Mouse (Mus musculus) cerebellum, adult 2 months (tissue): ENCODE measurements around the gene Proca1. TPM values are rescaled to one million over a fixed set of nuclear protein-coding genes. Genes with fewer than 3 reads are reported as not detected.

Experiments
- DNase-seq, 2 experiments: peaks; one replicate each; pipeline ENCODE4 v3.0.0; 2021
- H3K27ac ChIP-seq: fragments of 200-500 bp; 2 replicates; pipeline ENCODE4 v1.5.1; 2012; ENCODE audit warnings: low read length, control low read depth, inconsistent platforms; ENCODE audit not compliant: insufficient read depth
- H3K27me3 ChIP-seq: fragments of 200-500 bp; 2 replicates; pipeline ENCODE4 v1.6.1; 2012; ENCODE audit warnings: inconsistent platforms, mild to moderate bottlenecking, low read length, moderate library complexity; ENCODE audit not compliant: control insufficient read depth, insufficient read depth
- H3K4me1 ChIP-seq: fragments of 200-500 bp; 2 replicates; pipeline ENCODE4 v1.6.1; 2011; ENCODE audit warnings: low read length; ENCODE audit not compliant: control insufficient read depth, insufficient read depth
- H3K4me3 ChIP-seq: fragments of 200-500 bp; replicated peaks from 2 replicates; pipeline ENCODE3; 2011; ENCODE audit warnings: mild to moderate bottlenecking, low read depth, low read length, control low read depth; ENCODE audit not compliant: insufficient read depth
- CTCF ChIP-seq: fragments of 200-500 bp; IDR thresholded peaks from 2 replicates; pipeline ENCODE4 v1.5.1; 2011; ENCODE audit warnings: low read depth, mild to moderate bottlenecking, control low read depth, low read length, moderate library complexity, borderline replicate concordance; ENCODE audit not compliant: insufficient read depth
- POLR2A ChIP-seq: fragments of 200-500 bp; IDR thresholded peaks from 2 replicates; pipeline ENCODE4 v1.6.1; 2011; ENCODE audit warnings: low read length, control low read depth, borderline replicate concordance; ENCODE audit not compliant: insufficient read depth
- WGBS: fragments of 180-500 bp; shearing (Covaris S2); methylation state at CpG from one replicate; pipeline ENCODE4 v1.1.7; 2018; 5-methylcytosine and 5-hydroxymethylcytosine counted together
- polyA plus RNA-seq: library from polyadenylated mRNA; depleted of rRNA; stranded (reverse); fragments of >200 nt; gene quantifications from 2 replicates; pipeline ENCODE4 v1.2.3, GENCODE M21; 2012

Proca1 gene
- polyA plus RNA-seq, 1 experiment, result 11.7 TPM

DNA sequence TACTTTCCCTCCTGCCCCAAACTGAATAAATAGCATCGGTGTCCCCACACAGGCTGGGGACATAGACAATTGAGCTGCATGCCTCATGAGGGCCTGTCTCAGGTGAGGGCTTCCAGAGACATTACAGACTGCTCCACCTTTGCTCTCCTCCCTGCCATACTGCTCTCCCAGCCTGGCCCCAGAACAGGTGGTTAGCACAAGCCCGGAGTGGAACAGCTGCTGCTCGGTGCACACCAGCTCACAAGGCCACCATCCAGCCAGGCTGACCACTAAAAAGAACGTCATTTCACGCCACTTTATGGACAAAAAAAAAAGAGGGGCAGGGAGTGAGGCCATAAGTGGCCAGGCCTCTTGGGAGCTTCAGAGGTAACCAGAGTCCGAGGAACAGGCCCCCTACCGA, 14.0 kb downstream of the Proca1 start:
- DNase-seq, result no peak
- Histone ChIP-seq H3K4me1 (no peaks in the 10 kb centered on the region), H3K27ac (no peak overlapping the region), H3K4me3 (no peak overlapping the region), H3K27me3 (no peaks in the 10 kb centered on the region)
- no peak for TF ChIP-seq POLR2A
- WGBS, result 59% methylated on average over 7 of the region's 7 CpGs

DNA sequence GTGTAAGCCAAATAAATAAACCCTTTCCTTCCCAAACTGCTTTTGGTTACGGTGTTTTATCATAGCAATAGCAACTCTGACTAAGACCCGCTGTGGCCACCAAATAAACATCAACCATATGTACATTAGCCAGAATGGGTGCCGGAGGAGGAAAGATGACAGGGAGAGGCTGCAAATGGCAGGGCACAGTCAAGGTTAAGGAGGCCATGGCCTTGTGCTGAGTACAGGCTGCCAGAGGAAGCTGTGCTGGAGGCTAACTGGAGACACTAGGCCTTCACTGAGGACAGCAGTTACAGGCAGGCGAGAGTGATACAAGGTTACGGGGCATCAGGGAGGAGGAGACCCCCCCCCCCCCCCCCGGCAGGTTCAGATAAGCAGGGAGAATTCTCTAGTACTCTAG, 16.7 kb downstream of the Proca1 start:
- no peak overlapping the region for H3K4me3 ChIP-seq
- no peak for DNase-seq
- WGBS, result 93% methylated on average over 6 of the region's 6 CpGs
- no peak overlapping the region for H3K27ac ChIP-seq
- TF ChIP-seq CTCF (no peak), POLR2A (no peak)
- no peaks in the 10 kb centered on the region for H3K4me1 ChIP-seq
- no peaks in the 10 kb centered on the region for H3K27me3 ChIP-seq

DNA sequence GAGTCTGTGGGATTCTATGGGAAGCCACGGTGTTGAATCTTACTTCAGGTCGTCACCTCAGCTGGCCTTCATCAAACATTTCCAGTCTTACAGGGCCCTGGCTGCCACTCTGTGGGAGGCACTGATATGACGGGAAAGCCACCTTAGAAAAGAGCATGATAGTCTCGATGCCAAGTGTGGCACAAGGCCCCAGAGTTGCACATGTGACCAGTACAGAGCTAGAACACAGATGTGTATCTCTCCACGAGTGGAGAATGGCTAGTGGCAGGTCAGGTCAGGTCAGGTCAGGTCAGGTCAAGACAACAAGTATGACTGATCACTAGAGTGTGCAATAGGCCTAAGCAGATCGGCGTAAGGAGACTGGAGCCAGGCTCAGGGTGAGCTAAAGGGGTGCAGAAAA, 17.4 kb downstream of the Proca1 start:
- no peak overlapping the region for H3K4me3 ChIP-seq
- H3K27me3 ChIP-seq, result no peaks in the 10 kb centered on the region
- 67% methylated on average over 7 of the region's 7 CpGs for WGBS
- TF ChIP-seq CTCF (no peak), POLR2A (no peak)
- DNase-seq, result no peak
- H3K27ac ChIP-seq, result no peak overlapping the region
- H3K4me1 ChIP-seq, result no peaks in the 10 kb centered on the region

DNA sequence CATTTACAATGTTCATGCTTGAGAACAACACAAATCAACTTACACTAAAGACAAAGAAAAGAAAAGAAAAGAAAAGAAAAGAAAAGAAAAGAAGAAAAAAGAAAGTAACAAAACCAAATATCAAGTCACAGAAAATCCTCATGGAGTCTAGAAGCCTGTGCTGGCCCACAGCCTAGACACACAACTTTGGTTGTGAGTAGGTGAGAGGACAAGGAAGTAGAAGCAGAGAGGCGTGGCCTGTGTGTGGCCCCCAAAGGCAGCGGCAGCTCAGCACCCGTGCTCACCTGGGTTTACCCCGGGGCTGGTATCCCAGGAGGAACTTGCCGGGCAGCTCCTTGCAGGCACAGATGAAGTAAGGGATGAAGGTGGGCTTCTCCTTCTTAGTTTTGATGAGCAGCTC, 18.3 kb downstream of the Proca1 start:
- H3K4me3 ChIP-seq, result no peak overlapping the region
- H3K4me1 ChIP-seq, result no peaks in the 10 kb centered on the region
- WGBS, result 91% methylated on average over 5 of the region's 5 CpGs
- TF ChIP-seq CTCF, result no peak
- TF ChIP-seq POLR2A, result no peak
- no peak overlapping the region for H3K27ac ChIP-seq
- H3K27me3 ChIP-seq, result no peaks in the 10 kb centered on the region
- DNase-seq, result no peak

DNA sequence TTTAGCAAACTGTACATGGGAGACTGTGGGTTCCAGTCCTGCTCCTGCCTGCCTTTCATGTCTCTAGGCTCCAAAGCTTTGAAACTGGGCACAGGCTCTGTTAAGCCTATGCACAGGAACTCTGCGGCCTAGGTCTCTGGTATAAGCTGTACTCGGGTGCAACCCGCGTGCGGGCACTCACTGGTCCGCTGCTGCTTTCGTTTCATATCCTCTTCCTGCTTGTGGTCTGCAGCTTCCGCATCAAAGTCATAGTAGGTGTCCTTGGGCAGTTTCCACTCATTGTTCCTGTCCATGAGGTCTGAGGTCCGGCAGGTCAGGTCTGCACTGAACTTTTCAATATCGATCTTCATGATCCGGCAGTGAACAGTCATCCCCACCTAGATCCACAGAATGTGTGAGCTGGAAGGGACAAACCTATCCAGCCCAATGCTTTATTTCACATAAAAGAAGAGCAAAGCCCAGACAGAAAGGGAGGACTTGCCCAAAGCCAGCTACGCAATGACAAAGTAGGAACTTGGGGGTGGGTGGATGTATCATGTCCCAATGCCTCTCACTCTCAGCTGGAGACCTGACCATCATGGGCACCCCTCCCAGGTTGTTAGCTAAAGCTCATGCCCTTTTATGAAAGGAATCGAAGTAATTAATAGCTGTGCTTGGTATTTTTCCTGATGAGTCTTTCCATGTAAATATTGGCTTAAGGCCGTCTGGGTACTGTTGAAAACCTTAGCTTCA, 20.1 kb downstream of the Proca1 start:
- WGBS, result 95% methylated on average over 14 of the region's 14 CpGs
- Histone ChIP-seq H3K4me3 (no peak overlapping the region), H3K27ac (no peak overlapping the region)

DNA sequence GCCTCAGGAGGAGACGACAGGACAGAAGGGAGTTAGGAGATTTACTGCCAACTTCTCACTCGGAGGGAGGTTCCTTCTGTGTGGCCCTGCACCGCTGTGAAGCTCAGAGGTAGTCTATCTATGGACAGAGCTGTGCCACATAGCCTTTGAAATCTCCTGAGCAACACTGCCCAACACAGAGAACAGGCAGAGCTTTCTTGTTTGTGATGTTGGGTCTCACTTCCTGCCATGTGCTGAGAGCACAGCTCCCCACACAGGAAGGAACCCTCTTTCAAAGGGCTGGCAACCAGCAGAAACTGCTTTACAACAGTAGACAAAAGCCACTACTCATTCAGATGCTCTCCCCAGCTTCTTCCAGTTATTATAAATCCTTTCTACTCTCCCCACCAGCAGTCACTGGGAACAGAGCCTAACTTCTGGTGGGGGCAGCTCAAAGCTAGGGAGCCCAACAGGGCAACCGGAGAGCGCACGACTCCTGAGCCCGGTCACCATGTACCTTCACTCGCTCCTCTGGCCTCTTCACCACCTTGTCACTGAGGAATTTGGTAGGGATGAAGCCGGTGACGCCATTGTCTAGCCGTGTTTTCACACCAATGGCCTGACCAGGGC, 22.6 kb downstream of the Proca1 start:
- H3K27me3 ChIP-seq, result no peaks in the 10 kb centered on the region
- H3K27ac ChIP-seq, result no peak overlapping the region
- TF ChIP-seq POLR2A (no peak), CTCF (no peak)
- peak in 1 of 2 experiments; percentile 36 for DNase-seq
- no peak overlapping the region for H3K4me3 ChIP-seq
- WGBS, result 67% methylated on average over 11 of the region's 11 CpGs
- no peaks in the 10 kb centered on the region for H3K4me1 ChIP-seq

More for the DNA sequence above, 20.1 kb downstream of the Proca1 start:
- Histone ChIP-seq H3K27me3 (no peaks in the 10 kb centered on the region), H3K4me1 (no peaks in the 10 kb centered on the region)
- DNase-seq, result no peak
- TF ChIP-seq CTCF (no peak), POLR2A (no peak)

DNA sequence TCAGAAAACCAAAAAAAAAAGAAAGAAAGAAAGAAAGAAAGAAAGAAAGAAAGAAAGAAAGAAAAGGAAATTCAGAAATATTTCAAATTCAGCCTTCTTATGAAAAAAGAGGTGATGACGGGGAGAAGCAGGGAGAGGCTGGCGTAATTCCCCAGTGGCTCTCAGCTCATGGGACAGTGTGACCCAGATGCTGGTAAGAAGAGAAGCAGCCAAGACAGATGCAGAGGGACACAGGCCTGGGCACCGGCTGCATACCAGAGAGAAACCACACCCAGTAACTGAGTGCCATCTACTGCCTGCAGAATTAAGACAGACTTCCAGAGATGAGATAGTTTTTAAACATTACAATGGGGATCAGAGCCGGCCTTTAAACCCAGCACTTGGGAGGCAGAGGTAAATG, 30.4 kb downstream of the Proca1 start:
- H3K4me3 ChIP-seq, result no peak overlapping the region
- 80% methylated on average over 4 of the region's 4 CpGs for WGBS
- no peak for TF ChIP-seq POLR2A
- no peak for TF ChIP-seq CTCF

DNA sequence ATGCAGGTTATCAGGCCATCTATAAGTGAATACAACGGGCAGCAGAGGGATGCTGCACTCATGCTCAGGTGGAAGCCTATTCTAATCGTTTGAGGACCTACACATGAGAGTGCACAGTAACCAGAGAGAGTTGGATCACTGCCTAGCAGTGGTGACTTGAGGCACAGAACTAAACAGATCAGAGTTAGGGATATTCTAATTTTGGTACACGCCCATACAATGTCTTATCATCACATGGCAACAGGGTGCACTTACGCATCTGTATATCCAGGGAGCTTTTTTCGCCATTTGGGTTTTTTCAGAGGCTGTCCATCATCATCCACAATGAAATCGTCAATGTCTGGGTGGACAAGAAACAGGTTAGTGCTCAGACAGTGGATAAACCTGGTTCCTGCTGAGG, 38.3 kb downstream of the Proca1 start:
- 92% methylated on average over 6 of the region's 6 CpGs for WGBS
- Histone ChIP-seq H3K4me3 (no peak overlapping the region), H3K4me1 (no peaks in the 10 kb centered on the region), H3K27ac (no peak overlapping the region), H3K27me3 (no peaks in the 10 kb centered on the region)
- TF ChIP-seq CTCF (no peak), POLR2A (no peak)
- no peak for DNase-seq

More for the DNA sequence above, 30.4 kb downstream of the Proca1 start:
- no peak overlapping the region for H3K27ac ChIP-seq
- no peaks in the 10 kb centered on the region for H3K27me3 ChIP-seq
- H3K4me1 ChIP-seq, result no peaks in the 10 kb centered on the region
- no peak for DNase-seq
